Mouse (Mus musculus): ENCODE measurements at regions not wholly inside any gene's neighbourhood (a gene's known extent, or its start where the extent isn't known, plus 50 kb on each side); places are given as distances from the start of the nearest gene placed in this dataset.

GRCm38 (mm10) chr12:110376062-110376837 is 70.7 kb upstream of the Ppp2r5c start:
- H3K36me3 ChIP-seq: no peaks in the 10 kb centered on the region
- H3K9me3 ChIP-seq: no peaks in the 10 kb centered on the region
- no peak overlapping the region for H3K4me2 ChIP-seq (replicated peaks)
- H3K4me3 ChIP-seq: no peak overlapping the region
- no peak overlapping the region for H3K9ac ChIP-seq
- H3K4me1 ChIP-seq: peaks cover 5% of the 10 kb centered on the region; the same call in 1 of the 2 replicates
- ATAC-seq (ENCODE audit: insufficient number of reproducible peaks, insufficient read depth, low FRiP score, low TSS enrichment): no peak
- WGBS: 33% methylated on average over 7 of the region's 7 CpGs
- no peak overlapping the region for H3K27ac ChIP-seq
- peaks cover 32% of the 10 kb centered on the region for H3K27me3 ChIP-seq

- H3K9me3 ChIP-seq: no peaks in the 10 kb centered on the region
- WGBS: 66% methylated on average over 4 of the region's 4 CpGs
- H3K9ac ChIP-seq: no peak overlapping the region
- H3K4me1 ChIP-seq: peaks cover 9% of the 10 kb centered on the region; the same call in 1 of the 2 replicates
- no peak overlapping the region for H3K4me3 ChIP-seq
- H3K27ac ChIP-seq: no peak overlapping the region
- H3K27me3 ChIP-seq: peaks cover 32% of the 10 kb centered on the region
- no peaks in the 10 kb centered on the region for H3K36me3 ChIP-seq
- no peak overlapping the region for H3K4me2 ChIP-seq (replicated peaks)
- no peak for ATAC-seq (ENCODE audit: insufficient number of reproducible peaks, insufficient read depth, low FRiP score, low TSS enrichment)
Observed at GRCm38 (mm10) chr12:110376838-110377150, 70.1 kb upstream of the Ppp2r5c start.

GRCm38 (mm10) chr12:110377306-110377705 is 69.6 kb upstream of the Ppp2r5c start:
- H3K27ac ChIP-seq: no peak overlapping the region
- H3K9ac ChIP-seq: no peak overlapping the region
- 48% methylated on average over 6 of the region's 6 CpGs for WGBS
- no peak overlapping the region for H3K4me2 ChIP-seq (replicated peaks)
- H3K27me3 ChIP-seq: peaks cover 28% of the 10 kb centered on the region
- ATAC-seq (ENCODE audit: insufficient number of reproducible peaks, insufficient read depth, low FRiP score, low TSS enrichment): no peak
- peaks cover 10% of the 10 kb centered on the region; the same call in 1 of the 2 replicates for H3K4me1 ChIP-seq
- no peaks in the 10 kb centered on the region for H3K9me3 ChIP-seq
- no peak overlapping the region for H3K4me3 ChIP-seq
- H3K36me3 ChIP-seq: no peaks in the 10 kb centered on the region

GRCm38 (mm10) chr12:110377734-110378133 is 69.2 kb upstream of the Ppp2r5c start:
- ATAC-seq (ENCODE audit: insufficient number of reproducible peaks, insufficient read depth, low FRiP score, low TSS enrichment): no peak

GRCm38 (mm10) chr12:110378302-110378701 is 68.6 kb upstream of the Ppp2r5c start:
- ATAC-seq (ENCODE audit: insufficient number of reproducible peaks, insufficient read depth, low FRiP score, low TSS enrichment): no peak
- WGBS: 68% methylated on average over 5 of the region's 5 CpGs
- Histone ChIP-seq H3K27me3 (peaks cover 25% of the 10 kb centered on the region), H3K4me1 (0 out of 2 replicates have a peak, but pooled peaks cover 5% of the 10 kb centered on the region), H3K9ac (no peak overlapping the region), H3K9me3 (no peaks in the 10 kb centered on the region), H3K4me2 (replicated peaks) (no peak overlapping the region), H3K4me3 (no peak overlapping the region), H3K36me3 (no peaks in the 10 kb centered on the region), H3K27ac (no peak overlapping the region)

More at GRCm38 (mm10) chr12:110377734-110378133, 69.2 kb upstream of the Ppp2r5c start:
- Histone ChIP-seq H3K9ac (no peak overlapping the region), H3K27ac (no peak overlapping the region), H3K36me3 (no peaks in the 10 kb centered on the region), H3K4me3 (no peak overlapping the region), H3K4me1 (peaks cover 9% of the 10 kb centered on the region; the same call in 1 of the 2 replicates), H3K9me3 (no peaks in the 10 kb centered on the region), H3K4me2 (replicated peaks) (no peak overlapping the region), H3K27me3 (peaks cover 28% of the 10 kb centered on the region)
- WGBS: 68% methylated on average over 10 of the region's 10 CpGs

GRCm38 (mm10) chr12:110379721-110380120 is 67.2 kb upstream of the Ppp2r5c start:
- Histone ChIP-seq H3K27ac (no peak overlapping the region), H3K9ac (no peak overlapping the region), H3K4me3 (no peak overlapping the region), H3K4me2 (replicated peaks) (no peak overlapping the region), H3K36me3 (no peaks in the 10 kb centered on the region), H3K9me3 (no peaks in the 10 kb centered on the region), H3K27me3 (peaks cover 15% of the 10 kb centered on the region), H3K4me1 (0 out of 2 replicates have a peak, but pooled peaks cover 5% of the 10 kb centered on the region)
- ATAC-seq (ENCODE audit: insufficient number of reproducible peaks, insufficient read depth, low FRiP score, low TSS enrichment): no peak
- 72% methylated on average over 12 of the region's 12 CpGs for WGBS

- no peak overlapping the region for H3K9ac ChIP-seq
- no peaks in the 10 kb centered on the region for H3K9me3 ChIP-seq
- WGBS: 58% methylated on average over 25 of the region's 25 CpGs
- peaks cover 6% of the 10 kb centered on the region for H3K27me3 ChIP-seq
- H3K4me2 ChIP-seq (replicated peaks): no peak overlapping the region
- ATAC-seq (ENCODE audit: insufficient number of reproducible peaks, insufficient read depth, low FRiP score, low TSS enrichment): no peak
- no peak overlapping the region for H3K27ac ChIP-seq
- H3K4me3 ChIP-seq: no peak overlapping the region
- H3K36me3 ChIP-seq: no peaks in the 10 kb centered on the region
- H3K4me1 ChIP-seq: 0 out of 2 replicates have a peak, but pooled peaks cover 5% of the 10 kb centered on the region
Observed at GRCm38 (mm10) chr12:110380831-110381750, 65.8 kb upstream of the Ppp2r5c start.

- no peak overlapping the region for H3K4me3 ChIP-seq
- no peaks in the 10 kb centered on the region for H3K36me3 ChIP-seq
- 77% methylated on average over 20 of the region's 20 CpGs for WGBS
- H3K4me2 ChIP-seq (replicated peaks): no peak overlapping the region
- no peak for ATAC-seq (ENCODE audit: insufficient number of reproducible peaks, insufficient read depth, low FRiP score, low TSS enrichment)
- H3K27me3 ChIP-seq: no peaks in the 10 kb centered on the region
- no peak overlapping the region for H3K9ac ChIP-seq
- H3K27ac ChIP-seq: no peak overlapping the region
- H3K4me1 ChIP-seq: 0 out of 2 replicates have a peak, but pooled peaks cover 5% of the 10 kb centered on the region
- no peaks in the 10 kb centered on the region for H3K9me3 ChIP-seq
Observed at GRCm38 (mm10) chr12:110385031-110385430, 61.9 kb upstream of the Ppp2r5c start.

GRCm38 (mm10) chr12:110385801-110386599 is 60.9 kb upstream of the Ppp2r5c start:
- no peak overlapping the region for H3K4me3 ChIP-seq
- ATAC-seq (ENCODE audit: insufficient number of reproducible peaks, insufficient read depth, low FRiP score, low TSS enrichment): no peak
- H3K9ac ChIP-seq: no peak overlapping the region
- no peaks in the 10 kb centered on the region for H3K27me3 ChIP-seq
- H3K27ac ChIP-seq: no peak overlapping the region
- H3K4me2 ChIP-seq (replicated peaks): no peak overlapping the region
- no peaks in the 10 kb centered on the region for H3K9me3 ChIP-seq
- no peaks in the 10 kb centered on the region for H3K36me3 ChIP-seq
- H3K4me1 ChIP-seq: 0 out of 2 replicates have a peak, but pooled peaks cover 5% of the 10 kb centered on the region
- WGBS: 78% methylated on average over 20 of the region's 20 CpGs

- Histone ChIP-seq H3K9me3 (no peaks in the 10 kb centered on the region), H3K27ac (no peak overlapping the region), H3K4me1 (no peaks in the 10 kb centered on the region), H3K9ac (no peak overlapping the region), H3K27me3 (no peaks in the 10 kb centered on the region), H3K4me2 (replicated peaks) (no peak overlapping the region), H3K36me3 (no peaks in the 10 kb centered on the region), H3K4me3 (no peak overlapping the region)
- 79% methylated on average over 11 of the region's 11 CpGs for WGBS
- ATAC-seq (ENCODE audit: insufficient number of reproducible peaks, insufficient read depth, low FRiP score, low TSS enrichment): no peak
Observed at GRCm38 (mm10) chr12:110387056-110387455, 59.9 kb upstream of the Ppp2r5c start.

- WGBS: 73% methylated on average over 4 of the region's 4 CpGs
- no peak overlapping the region for H3K27ac ChIP-seq
- no peaks in the 10 kb centered on the region for H3K27me3 ChIP-seq
- H3K4me3 ChIP-seq: no peak overlapping the region
- ATAC-seq (ENCODE audit: insufficient number of reproducible peaks, insufficient read depth, low FRiP score, low TSS enrichment): no peak
- H3K4me1 ChIP-seq: no peaks in the 10 kb centered on the region
- H3K9me3 ChIP-seq: no peaks in the 10 kb centered on the region
- no peak overlapping the region for H3K9ac ChIP-seq
- H3K36me3 ChIP-seq: no peaks in the 10 kb centered on the region
- H3K4me2 ChIP-seq (replicated peaks): no peak overlapping the region
Observed at GRCm38 (mm10) chr12:110387567-110387966, 59.4 kb upstream of the Ppp2r5c start.

All from embryonic facial prominence, embryonic 12.5 days (tissue).